Mouse (Mus musculus) stomach, postnatal 0 days (tissue): Measurements from ENCODE around the gene Lrrc8d.

Source experiments
- CTCF ChIP-seq: IDR thresholded peaks from 2 replicates; pipeline ENCODE4 v1.5.1; 2016; ENCODE audit warnings: antibody characterized with exemption, low read depth, mild to moderate bottlenecking, moderate library complexity
- EP300 ChIP-seq: optimal IDR thresholded peaks from 2 replicates; pipeline ENCODE3; 2016; ENCODE audit warnings: antibody characterized with exemption

- no peak for TF ChIP-seq CTCF
- no peak for TF ChIP-seq EP300
Observed at GRCm38 (mm10) chr5:105742641-105743040, 42.9 kb downstream of the Lrrc8d start.
